Mouse (Mus musculus) ovary, adult 18-20 months (tissue): ENCODE measurements around the gene Cdkn2b.

Source experiments
- DNase-seq: peaks from one replicate; pipeline ENCODE4 v3.0.0; 2022; ENCODE audit warnings: low spot score, mixed read lengths

Cdkn2b gene

GRCm38 (mm10) chr4:89289028-89289427 is 21.8 kb downstream of the Cdkn2b start:
- DNase-seq: no peak

GRCm38 (mm10) chr4:89286566-89286965 is 24.3 kb downstream of the Cdkn2b start:
- DNase-seq: no peak

DNA sequence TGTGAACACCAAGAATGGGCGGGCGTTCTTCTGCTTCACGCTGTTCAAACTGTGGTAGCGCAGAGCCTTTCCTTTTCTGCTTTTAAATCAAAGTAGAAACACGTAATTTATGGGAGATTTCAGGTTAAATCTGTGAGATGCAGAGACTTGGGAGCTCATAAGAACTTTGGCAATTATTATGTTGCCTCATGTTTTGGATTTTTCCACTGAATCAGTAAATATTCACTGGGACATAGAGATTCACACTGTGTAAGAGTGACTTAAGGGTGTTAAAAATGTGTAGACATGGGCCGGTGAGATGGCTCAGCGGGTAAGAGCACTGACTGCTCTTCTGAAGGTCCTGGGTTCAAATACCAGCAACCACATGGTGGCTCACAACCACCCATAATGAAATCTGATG is 25.2 kb downstream of the Cdkn2b start:
- DNase-seq: no peak

- no peak for DNase-seq
Measured at GRCm38 (mm10) chr4:89282661-89283060, 28.2 kb downstream of the Cdkn2b start.

DNA sequence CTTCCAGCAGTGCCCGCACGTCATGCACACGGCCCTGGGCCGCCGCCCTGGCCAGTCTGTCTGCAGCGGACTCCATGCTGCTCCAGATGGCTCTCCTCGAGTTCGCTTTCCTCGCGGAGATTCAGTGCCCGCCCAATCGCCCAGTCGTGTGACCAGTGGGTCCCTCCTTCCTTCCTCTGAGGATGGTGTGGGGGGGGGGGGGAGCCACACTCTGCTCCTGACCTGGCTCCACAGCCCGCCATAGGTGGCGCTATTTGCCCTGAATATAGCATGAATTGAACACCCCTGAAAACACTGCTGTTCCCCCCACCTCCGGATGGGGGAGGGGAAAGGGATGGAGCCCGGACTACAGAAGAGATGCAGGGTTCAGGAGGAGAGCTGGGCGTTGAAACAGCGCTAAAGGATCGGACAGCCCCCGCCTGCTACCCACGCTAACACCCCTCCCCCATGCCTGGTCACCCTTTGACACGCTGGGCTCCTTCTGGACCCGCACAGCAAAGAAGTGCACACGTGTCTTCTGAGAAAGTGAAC is 28.7 kb downstream of the Cdkn2b start:
- DNase-seq: no peak

GRCm38 (mm10) chr4:89281236-89281635 is 29.6 kb downstream of the Cdkn2b start:
- no peak for DNase-seq

DNA sequence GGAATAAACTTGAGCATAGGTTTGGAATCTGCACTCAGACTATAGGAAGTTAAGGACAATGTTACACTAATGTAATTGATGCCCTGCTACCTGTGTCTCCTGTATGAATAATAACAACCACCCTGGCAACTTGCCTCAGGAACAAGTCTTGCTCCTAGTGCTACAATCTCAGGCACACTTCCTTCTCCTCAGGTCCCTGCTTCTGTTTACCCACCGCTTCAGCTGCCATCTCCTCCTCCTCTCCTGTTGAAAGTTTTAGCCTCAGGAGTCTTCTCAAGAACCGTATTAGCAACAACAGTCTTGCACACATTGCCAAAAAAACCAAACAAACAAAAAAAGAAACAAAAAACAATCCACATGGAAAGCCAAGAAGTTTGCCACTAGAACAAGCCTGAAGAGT is 31.2 kb downstream of the Cdkn2b start:
- no peak for DNase-seq

DNA sequence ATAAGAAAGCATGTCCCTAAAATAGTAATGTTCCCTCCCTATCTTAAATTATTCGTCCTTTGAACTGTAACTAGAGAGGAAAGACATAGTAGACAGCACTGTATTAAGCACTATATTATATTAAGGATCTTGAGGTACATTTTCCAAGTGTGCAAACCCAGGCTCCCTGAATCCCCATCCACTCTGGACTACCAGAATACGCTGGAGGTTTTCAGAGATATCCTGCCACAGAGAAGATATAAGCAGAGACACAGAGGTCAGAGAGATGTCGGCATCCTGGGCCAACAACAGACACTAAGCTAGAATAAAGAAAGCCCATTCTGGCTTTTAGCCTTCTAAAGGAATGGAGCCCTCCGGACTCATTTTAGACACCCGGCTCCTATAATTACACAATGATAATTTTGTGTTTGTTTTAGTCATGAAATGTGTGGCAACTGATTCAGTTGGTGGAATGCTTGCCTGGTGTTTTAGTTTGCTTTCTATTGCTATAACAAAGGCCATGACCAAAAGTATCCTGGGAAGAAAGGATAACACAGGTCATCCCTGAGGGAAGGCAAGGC is 33.4 kb downstream of the Cdkn2b start:
- no peak for DNase-seq

- DNase-seq: no peak
Measured at GRCm38 (mm10) chr4:89276669-89277219, 34.1 kb downstream of the Cdkn2b start.

GRCm38 (mm10) chr4:89275811-89276584 is 34.8 kb downstream of the Cdkn2b start:
- DNase-seq: no peak

- DNase-seq: no peak
Measured at GRCm38 (mm10) chr4:89274829-89275548, 35.9 kb downstream of the Cdkn2b start.

- DNase-seq: no peak
Measured at GRCm38 (mm10) chr4:89274006-89274405, 36.8 kb downstream of the Cdkn2b start.

GRCm38 (mm10) chr4:89273585-89273984 is 37.3 kb downstream of the Cdkn2b start:
- DNase-seq: no peak

DNA sequence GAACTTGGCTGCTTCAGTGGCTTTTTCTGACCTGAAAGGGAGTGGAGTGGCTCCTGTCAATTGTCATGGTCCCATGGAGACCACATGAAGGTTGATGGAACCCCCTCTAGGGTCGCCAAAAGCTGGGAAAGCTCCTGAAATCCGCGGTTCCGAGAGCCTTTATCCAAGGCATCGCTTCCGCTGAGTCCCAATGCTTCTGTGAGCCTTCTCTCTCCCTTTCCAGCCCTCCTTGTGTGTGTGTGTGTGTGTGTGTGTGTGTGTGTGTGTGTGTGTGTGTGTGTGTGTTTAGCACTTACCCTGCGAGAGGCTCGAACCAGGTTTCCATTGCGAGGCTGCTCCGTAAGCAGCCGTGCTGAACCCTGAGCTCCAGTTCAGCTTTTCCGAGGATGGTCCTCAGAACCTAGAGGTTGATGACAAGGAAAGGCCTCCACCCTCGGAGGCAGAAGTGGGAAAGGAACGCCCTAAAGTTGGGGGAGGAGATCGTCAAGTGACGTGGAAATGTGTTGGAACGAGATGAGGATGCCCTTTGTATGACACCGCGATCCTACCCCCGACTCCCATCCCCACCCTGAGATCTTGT is 37.8 kb downstream of the Cdkn2b start:
- no peak for DNase-seq

DNA sequence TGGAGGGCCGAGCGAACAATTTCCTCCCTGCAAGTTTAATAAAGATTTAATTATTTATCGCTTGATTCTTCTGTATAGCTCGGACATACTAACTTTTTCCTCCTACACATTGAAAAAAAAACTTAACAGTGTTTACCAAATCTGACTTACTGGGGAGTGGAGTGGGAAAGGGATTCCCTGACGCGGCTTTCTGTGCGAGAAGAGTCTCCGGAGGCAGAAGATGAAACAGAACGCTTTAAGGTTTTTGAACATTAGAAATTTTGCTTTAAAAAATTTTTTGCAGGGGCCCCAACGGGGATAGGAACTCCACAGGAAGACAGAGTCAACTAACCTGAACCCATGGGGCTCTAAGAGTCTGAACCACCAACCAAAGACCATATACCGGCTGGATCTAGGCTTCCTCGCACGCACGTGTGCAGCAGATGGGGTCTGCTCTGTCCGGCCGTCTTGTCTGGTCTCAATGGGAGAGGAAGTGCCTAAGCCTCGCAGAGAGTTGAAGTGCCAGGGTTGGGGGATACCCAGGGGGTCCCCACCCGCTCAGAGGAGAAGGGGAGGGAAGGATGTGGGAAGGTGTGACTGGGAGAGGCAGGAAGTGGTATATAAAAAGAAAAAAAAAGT is 38.6 kb downstream of the Cdkn2b start:
- no peak for DNase-seq

GRCm38 (mm10) chr4:89257768-89258167 is 53.1 kb downstream of the Cdkn2b start:
- no peak for DNase-seq
